Mouse (Mus musculus): ENCODE data around the gene Bbip1. TPM values are rescaled to one million over a fixed set of nuclear protein-coding genes. Genes with fewer than 3 reads are reported as not detected.

Bbip1 gene
- polyA plus RNA-seq, 1 experiment, result 17.8 TPM

- no peak overlapping the region for H3K4me3 ChIP-seq (ENCODE audit: insufficient read depth, poor library complexity, severe bottlenecking)
Observed at GRCm38 (mm10) chr19:53962511-53962910, 18.1 kb upstream of the Bbip1 start.

GRCm38 (mm10) chr19:53957513-53957912 lies 13.1 kb upstream of the Bbip1 start:
- Histone ChIP-seq H3K36me3 (ENCODE audit: control insufficient read depth, insufficient read depth) (peaks cover 2% of the 10 kb centered on the region), H3ac (ENCODE audit: control insufficient read depth, insufficient read length, low read depth) (no peak overlapping the region), H3K79me3 (ENCODE audit: low read depth) (peaks cover 83% of the 10 kb centered on the region), H3K27me3 (ENCODE audit: control insufficient read depth, insufficient read depth, insufficient read length) (no peaks in the 10 kb centered on the region), H3K4me3 (ENCODE audit: insufficient read depth, poor library complexity, severe bottlenecking) (no peak overlapping the region), H3K79me2 (ENCODE audit: control insufficient read depth, insufficient read depth) (peaks cover 98% of the 10 kb centered on the region)
- no peak for TF ChIP-seq MYOD1 (IDR thresholded peaks at IDR 0.05; ENCODE audit: control insufficient read depth, insufficient read length, low read depth)
- no peak for TF ChIP-seq FOSL1 (IDR thresholded peaks at IDR 0.05; ENCODE audit: insufficient read depth, low read length, poor library complexity, severe bottlenecking)
- TF ChIP-seq USF1 (IDR thresholded peaks at IDR 0.05; ENCODE audit: low read depth), result no peak
- TF ChIP-seq CEBPB (IDR thresholded peaks at IDR 0.05; ENCODE audit: low read depth), result no peak
- TF ChIP-seq MYOG (IDR thresholded peaks at IDR 0.05; ENCODE audit: control insufficient read depth, extremely low read depth, insufficient read length), result no peak
- TF ChIP-seq MAX (IDR thresholded peaks at IDR 0.05), result no peak

More at GRCm38 (mm10) chr19:53962511-53962910, 18.1 kb upstream of the Bbip1 start:
- Histone ChIP-seq H3K36me3 (ENCODE audit: control insufficient read depth, insufficient read depth) (peaks cover 2% of the 10 kb centered on the region), H3K79me2 (ENCODE audit: control insufficient read depth, insufficient read depth) (peaks cover 98% of the 10 kb centered on the region), H3K79me3 (ENCODE audit: low read depth) (peaks cover 75% of the 10 kb centered on the region), H3ac (ENCODE audit: control insufficient read depth, insufficient read length, low read depth) (no peak overlapping the region), H3K27me3 (ENCODE audit: control insufficient read depth, insufficient read depth, insufficient read length) (no peaks in the 10 kb centered on the region)
- TF ChIP-seq FOSL1 (IDR thresholded peaks at IDR 0.05; ENCODE audit: insufficient read depth, low read length, poor library complexity, severe bottlenecking) (no peak), USF1 (IDR thresholded peaks at IDR 0.05; ENCODE audit: low read depth) (no peak), MYOG (IDR thresholded peaks at IDR 0.05; ENCODE audit: control insufficient read depth, extremely low read depth, insufficient read length) (no peak), CTCF (IDR thresholded peaks at IDR 0.05; ENCODE audit: control insufficient read depth, insufficient read depth, insufficient read length) (no peak), CEBPB (IDR thresholded peaks at IDR 0.05; ENCODE audit: low read depth) (no peak), MAX (IDR thresholded peaks at IDR 0.05) (no peak), MYOD1 (IDR thresholded peaks at IDR 0.05; ENCODE audit: control insufficient read depth, insufficient read length, low read depth) (no peak)

GRCm38 (mm10) chr19:53945171-53946042 lies 980 bp upstream of the Bbip1 start:
- Histone ChIP-seq H3K4me3 (ENCODE audit: insufficient read depth, poor library complexity, severe bottlenecking) (peak overlapping the region; percentile 65), H3ac (ENCODE audit: control insufficient read depth, insufficient read length, low read depth) (peak overlapping the region; percentile 87), H3K36me3 (ENCODE audit: control insufficient read depth, insufficient read depth) (no peaks in the 10 kb centered on the region), H3K27me3 (ENCODE audit: control insufficient read depth, insufficient read depth, insufficient read length) (no peaks in the 10 kb centered on the region), H3K79me2 (ENCODE audit: control insufficient read depth, insufficient read depth) (peaks cover 64% of the 10 kb centered on the region), H3K79me3 (ENCODE audit: low read depth) (peaks cover 43% of the 10 kb centered on the region)
- TF ChIP-seq FOSL1 (IDR thresholded peaks at IDR 0.05; ENCODE audit: insufficient read depth, low read length, poor library complexity, severe bottlenecking) (no peak), CTCF (IDR thresholded peaks at IDR 0.05; ENCODE audit: control insufficient read depth, insufficient read depth, insufficient read length) (no peak), MYOG (IDR thresholded peaks at IDR 0.05; ENCODE audit: control insufficient read depth, extremely low read depth, insufficient read length) (no peak), CEBPB (IDR thresholded peaks at IDR 0.05; ENCODE audit: low read depth) (no peak), MAX (IDR thresholded peaks at IDR 0.05) (no peak), MYOD1 (IDR thresholded peaks at IDR 0.05; ENCODE audit: control insufficient read depth, insufficient read length, low read depth) (no peak), USF1 (IDR thresholded peaks at IDR 0.05; ENCODE audit: low read depth) (no peak)

GRCm38 (mm10) chr19:53944786-53945169 lies 351 bp upstream of the Bbip1 start:
- Histone ChIP-seq H3ac (ENCODE audit: control insufficient read depth, insufficient read length, low read depth) (peak overlapping the region; percentile 87), H3K27me3 (ENCODE audit: control insufficient read depth, insufficient read depth, insufficient read length) (no peaks in the 10 kb centered on the region), H3K4me3 (ENCODE audit: insufficient read depth, poor library complexity, severe bottlenecking) (peak overlapping the region; percentile 65), H3K79me2 (ENCODE audit: control insufficient read depth, insufficient read depth) (peaks cover 58% of the 10 kb centered on the region), H3K36me3 (ENCODE audit: control insufficient read depth, insufficient read depth) (no peaks in the 10 kb centered on the region), H3K79me3 (ENCODE audit: low read depth) (peaks cover 38% of the 10 kb centered on the region)
- TF ChIP-seq USF1 (IDR thresholded peaks at IDR 0.05; ENCODE audit: low read depth), result no peak
- TF ChIP-seq CEBPB (IDR thresholded peaks at IDR 0.05; ENCODE audit: low read depth), result no peak
- TF ChIP-seq CTCF (IDR thresholded peaks at IDR 0.05; ENCODE audit: control insufficient read depth, insufficient read depth, insufficient read length), result no peak
- TF ChIP-seq MYOD1 (IDR thresholded peaks at IDR 0.05; ENCODE audit: control insufficient read depth, insufficient read length, low read depth), result no peak
- no peak for TF ChIP-seq MAX (IDR thresholded peaks at IDR 0.05)

GRCm38 (mm10) chr19:53942342-53942741 lies 2.1 kb downstream of the Bbip1 start:
- peaks cover 8% of the 10 kb centered on the region for H3K36me3 ChIP-seq (ENCODE audit: control insufficient read depth, insufficient read depth)
- TF ChIP-seq CEBPB (IDR thresholded peaks at IDR 0.05; ENCODE audit: low read depth), result no peak
- no peaks in the 10 kb centered on the region for H3K27me3 ChIP-seq (ENCODE audit: control insufficient read depth, insufficient read depth, insufficient read length)
- no peak overlapping the region for H3ac ChIP-seq (ENCODE audit: control insufficient read depth, insufficient read length, low read depth)
- peaks cover 34% of the 10 kb centered on the region for H3K79me2 ChIP-seq (ENCODE audit: control insufficient read depth, insufficient read depth)
- H3K79me3 ChIP-seq (ENCODE audit: low read depth), result peaks cover 17% of the 10 kb centered on the region
- H3K4me3 ChIP-seq (ENCODE audit: insufficient read depth, poor library complexity, severe bottlenecking), result no peak overlapping the region

GRCm38 (mm10) chr19:53941139-53941538 lies 3.3 kb downstream of the Bbip1 start:
- peaks cover 22% of the 10 kb centered on the region for H3K79me2 ChIP-seq (ENCODE audit: control insufficient read depth, insufficient read depth)
- peaks cover 8% of the 10 kb centered on the region for H3K79me3 ChIP-seq (ENCODE audit: low read depth)
- H3ac ChIP-seq (ENCODE audit: control insufficient read depth, insufficient read length, low read depth), result no peak overlapping the region
- H3K36me3 ChIP-seq (ENCODE audit: control insufficient read depth, insufficient read depth), result peaks cover 8% of the 10 kb centered on the region
- no peaks in the 10 kb centered on the region for H3K27me3 ChIP-seq (ENCODE audit: control insufficient read depth, insufficient read depth, insufficient read length)
- H3K4me3 ChIP-seq (ENCODE audit: insufficient read depth, poor library complexity, severe bottlenecking), result no peak overlapping the region
- TF ChIP-seq MYOD1 (IDR thresholded peaks at IDR 0.05; ENCODE audit: control insufficient read depth, insufficient read length, low read depth), result no peak
- no peak for TF ChIP-seq MYOG (IDR thresholded peaks at IDR 0.05; ENCODE audit: control insufficient read depth, extremely low read depth, insufficient read length)
- no peak for TF ChIP-seq MAX (IDR thresholded peaks at IDR 0.05)
- TF ChIP-seq CTCF (IDR thresholded peaks at IDR 0.05; ENCODE audit: control insufficient read depth, insufficient read depth, insufficient read length), result no peak
- no peak for TF ChIP-seq USF1 (IDR thresholded peaks at IDR 0.05; ENCODE audit: low read depth)
- no peak for TF ChIP-seq CEBPB (IDR thresholded peaks at IDR 0.05; ENCODE audit: low read depth)
- TF ChIP-seq FOSL1 (IDR thresholded peaks at IDR 0.05; ENCODE audit: insufficient read depth, low read length, poor library complexity, severe bottlenecking), result no peak
